Mouse (Mus musculus): ENCODE results near the gene Zfp445. TPM values are rescaled to one million over a fixed set of nuclear protein-coding genes. Genes with fewer than 3 reads are reported as not detected.

Gene Zfp445
- polyA plus RNA-seq, 1 experiment from 2014 or later: 98.4 TPM

DNA sequence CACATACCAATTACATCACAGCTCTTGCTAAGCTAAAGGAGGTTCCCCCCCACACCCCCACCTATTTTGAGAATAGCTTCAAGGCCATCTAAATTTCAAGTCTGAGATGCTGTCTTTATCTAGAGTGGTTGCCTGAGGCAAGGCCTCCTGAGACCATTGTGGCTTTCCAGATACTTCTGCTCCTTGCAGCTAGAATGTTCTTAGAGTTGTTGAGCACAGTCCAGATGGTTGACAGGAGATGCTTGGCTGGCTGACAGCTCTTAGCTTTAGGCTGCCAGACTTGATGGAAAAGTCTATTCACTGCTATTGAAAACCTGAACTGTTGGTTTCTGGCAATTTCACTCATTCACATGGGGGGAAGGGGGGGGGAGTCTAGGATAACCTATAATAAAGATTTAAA, 19.6 kb downstream of the Zfp445 start:
- H3K4me3 ChIP-seq (ENCODE audit: low read depth, low read length): no peak overlapping the region
- H3K9me3 ChIP-seq (ENCODE audit: control insufficient read depth, low read length): no peaks in the 10 kb centered on the region

DNA sequence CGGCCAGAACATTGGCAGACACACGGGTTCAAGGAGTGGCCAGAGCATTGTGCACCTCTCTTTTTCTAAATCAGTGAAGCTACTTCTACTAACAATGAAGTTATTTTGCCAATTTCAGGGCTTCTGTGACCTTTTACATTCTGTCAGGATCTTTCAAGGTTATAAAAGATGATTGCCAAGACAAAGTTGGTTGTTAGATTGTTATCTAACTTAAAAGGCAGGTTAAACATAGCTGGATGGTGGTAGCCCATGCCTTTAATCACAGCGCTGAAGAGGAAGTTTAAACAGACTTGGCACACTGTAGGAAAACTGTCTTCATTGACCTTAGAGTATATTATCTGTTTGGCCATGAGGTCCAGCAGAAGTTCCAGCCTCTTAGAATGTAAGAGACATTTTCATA, 20.2 kb downstream of the Zfp445 start:
- Histone ChIP-seq H3K4me3 (ENCODE audit: low read depth, low read length) (no peak overlapping the region), H3K36me3 (ENCODE audit: control insufficient read depth, insufficient read depth, low read length) (peaks cover 9% of the 10 kb centered on the region; the same call in 1 of the 2 replicates), H3K27ac (ENCODE audit: low read depth, low read length) (no peak overlapping the region), H3K9me3 (ENCODE audit: control insufficient read depth, low read length) (no peaks in the 10 kb centered on the region), H3K27me3 (ENCODE audit: control insufficient read depth, insufficient read depth, low read length) (no peaks in the 10 kb centered on the region), H3K4me1 (ENCODE audit: control insufficient read depth, insufficient read depth, low read length) (no peaks in the 10 kb centered on the region), H3K4me2 (ENCODE audit: low read depth, low read length) (no peak overlapping the region), H3K9ac (replicated peaks; ENCODE audit: low read depth, low read length) (no peak overlapping the region)
- ATAC-seq (ENCODE audit: low read depth): no peak
- 86% methylated on average over 3 of the region's 3 CpGs for WGBS

More for the DNA sequence above, 19.6 kb downstream of the Zfp445 start:
- H3K9ac ChIP-seq (replicated peaks; ENCODE audit: low read depth, low read length): no peak overlapping the region
- ATAC-seq (ENCODE audit: low read depth): no peak
- no peaks in the 10 kb centered on the region for H3K27me3 ChIP-seq (ENCODE audit: control insufficient read depth, insufficient read depth, low read length)
- no peak overlapping the region for H3K4me2 ChIP-seq (ENCODE audit: low read depth, low read length)
- no peak overlapping the region for H3K27ac ChIP-seq (ENCODE audit: low read depth, low read length)
- no peaks in the 10 kb centered on the region for H3K4me1 ChIP-seq (ENCODE audit: control insufficient read depth, insufficient read depth, low read length)
- H3K36me3 ChIP-seq (ENCODE audit: control insufficient read depth, insufficient read depth, low read length): peaks cover 14% of the 10 kb centered on the region

GRCm38 (mm10) chr9:122843760-122844159, 22.0 kb downstream of the Zfp445 start, which contains the start of gene Gm35549:
Gene Gm35549 (minus strand): TSS chr9:122844035.
- no peaks in the 10 kb centered on the region for H3K27me3 ChIP-seq (ENCODE audit: control insufficient read depth, insufficient read depth, low read length)
- H3K9me3 ChIP-seq (ENCODE audit: control insufficient read depth, low read length): no peaks in the 10 kb centered on the region
- no peak for ATAC-seq (ENCODE audit: low read depth)
- no peak within 1 kb of the TSS for H3K27ac ChIP-seq (ENCODE audit: low read depth, low read length)
- WGBS: 82% methylated on average over 3 of the region's 3 CpGs
- no peak within 1 kb of the TSS for H3K9ac ChIP-seq (replicated peaks; ENCODE audit: low read depth, low read length)
- no peak within 1 kb of the TSS for H3K4me2 ChIP-seq (ENCODE audit: low read depth, low read length)
- H3K4me1 ChIP-seq (ENCODE audit: control insufficient read depth, insufficient read depth, low read length): no peaks in the 10 kb centered on the region
- H3K36me3 ChIP-seq (ENCODE audit: control insufficient read depth, insufficient read depth, low read length): no peaks in the 10 kb centered on the region
- no peak within 1 kb of the TSS for H3K4me3 ChIP-seq (ENCODE audit: low read depth, low read length)

- H3K27me3 ChIP-seq (ENCODE audit: control insufficient read depth, insufficient read depth, low read length): no peaks in the 10 kb centered on the region
- 0 out of 2 replicates have a peak, but pooled peaks cover 5% of the 10 kb centered on the region for H3K4me1 ChIP-seq (ENCODE audit: control insufficient read depth, insufficient read depth, low read length)
- H3K27ac ChIP-seq (ENCODE audit: low read depth, low read length): no peak overlapping the region
- 35% methylated on average over 16 of the region's 16 CpGs for WGBS
- peaks cover 8% of the 10 kb centered on the region; the same call in 1 of the 2 replicates for H3K36me3 ChIP-seq (ENCODE audit: control insufficient read depth, insufficient read depth, low read length)
- no peak overlapping the region for H3K4me3 ChIP-seq (ENCODE audit: low read depth, low read length)
- 0 out of 2 replicates have a peak, but pooled peaks have one; percentile 35 for ATAC-seq (ENCODE audit: low read depth)
- H3K9ac ChIP-seq (replicated peaks; ENCODE audit: low read depth, low read length): no peak overlapping the region
- H3K9me3 ChIP-seq (ENCODE audit: control insufficient read depth, low read length): no peaks in the 10 kb centered on the region
- no peak overlapping the region for H3K4me2 ChIP-seq (ENCODE audit: low read depth, low read length)
Measured at GRCm38 (mm10) chr9:122837680-122838079, 28.1 kb downstream of the Zfp445 start.

GRCm38 (mm10) chr9:122837216-122837615, 28.6 kb downstream of the Zfp445 start:
- no peak overlapping the region for H3K9ac ChIP-seq (replicated peaks; ENCODE audit: low read depth, low read length)
- ATAC-seq (ENCODE audit: low read depth): 0 out of 2 replicates have a peak, but pooled peaks have one; percentile 44
- H3K27ac ChIP-seq (ENCODE audit: low read depth, low read length): peak overlapping the region; percentile 71; the same call in 1 of the 2 replicates
- no peak overlapping the region for H3K4me2 ChIP-seq (ENCODE audit: low read depth, low read length)
- H3K27me3 ChIP-seq (ENCODE audit: control insufficient read depth, insufficient read depth, low read length): no peaks in the 10 kb centered on the region
- H3K36me3 ChIP-seq (ENCODE audit: control insufficient read depth, insufficient read depth, low read length): peaks cover 8% of the 10 kb centered on the region; the same call in 1 of the 2 replicates
- WGBS: 93% methylated on average over 4 of the region's 4 CpGs
- no peak overlapping the region for H3K4me3 ChIP-seq (ENCODE audit: low read depth, low read length)
- H3K4me1 ChIP-seq (ENCODE audit: control insufficient read depth, insufficient read depth, low read length): 0 out of 2 replicates have a peak, but pooled peaks cover 5% of the 10 kb centered on the region
- H3K9me3 ChIP-seq (ENCODE audit: control insufficient read depth, low read length): no peaks in the 10 kb centered on the region

DNA sequence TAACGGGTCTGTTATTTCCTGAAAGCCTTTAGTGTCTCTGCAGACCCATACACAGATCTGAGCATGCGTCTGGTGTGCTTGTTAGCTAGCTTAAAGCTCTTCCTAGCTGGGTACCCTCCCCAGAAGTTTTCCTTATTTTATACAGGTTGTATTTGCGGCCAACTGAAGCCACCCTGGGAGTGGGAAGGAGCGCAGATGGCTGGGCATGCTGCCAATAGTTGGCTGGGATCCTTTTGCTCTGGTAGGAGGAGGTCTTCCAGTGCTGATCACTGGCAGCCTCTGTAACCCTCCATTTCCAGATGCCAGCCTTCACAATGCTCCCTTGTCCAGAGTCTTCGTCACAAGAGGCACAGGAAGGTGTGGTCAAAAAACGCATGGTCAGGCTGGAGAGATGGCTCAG, 29.0 kb downstream of the Zfp445 start:
- Histone ChIP-seq H3K36me3 (ENCODE audit: control insufficient read depth, insufficient read depth, low read length) (peaks cover 8% of the 10 kb centered on the region; the same call in 1 of the 2 replicates), H3K27me3 (ENCODE audit: control insufficient read depth, insufficient read depth, low read length) (no peaks in the 10 kb centered on the region), H3K4me2 (ENCODE audit: low read depth, low read length) (no peak overlapping the region), H3K9me3 (ENCODE audit: control insufficient read depth, low read length) (no peaks in the 10 kb centered on the region), H3K4me3 (ENCODE audit: low read depth, low read length) (no peak overlapping the region), H3K9ac (replicated peaks; ENCODE audit: low read depth, low read length) (no peak overlapping the region), H3K4me1 (ENCODE audit: control insufficient read depth, insufficient read depth, low read length) (0 out of 2 replicates have a peak, but pooled peaks cover 5% of the 10 kb centered on the region), H3K27ac (ENCODE audit: low read depth, low read length) (peak overlapping the region; percentile 71)
- WGBS: 32% methylated on average over 6 of the region's 6 CpGs
- peak; percentile 93 for ATAC-seq (ENCODE audit: low read depth)

- Histone ChIP-seq H3K36me3 (ENCODE audit: control insufficient read depth, insufficient read depth, low read length) (peaks cover 8% of the 10 kb centered on the region; the same call in 1 of the 2 replicates), H3K27me3 (ENCODE audit: control insufficient read depth, insufficient read depth, low read length) (no peaks in the 10 kb centered on the region), H3K4me2 (ENCODE audit: low read depth, low read length) (no peak overlapping the region), H3K4me3 (ENCODE audit: low read depth, low read length) (no peak overlapping the region), H3K27ac (ENCODE audit: low read depth, low read length) (peak overlapping the region; percentile 71), H3K9me3 (ENCODE audit: control insufficient read depth, low read length) (no peaks in the 10 kb centered on the region), H3K9ac (replicated peaks; ENCODE audit: low read depth, low read length) (no peak overlapping the region), H3K4me1 (ENCODE audit: control insufficient read depth, insufficient read depth, low read length) (0 out of 2 replicates have a peak, but pooled peaks cover 5% of the 10 kb centered on the region)
- WGBS: 66% methylated on average over 9 of the region's 9 CpGs
- ATAC-seq (ENCODE audit: low read depth): no peak
Measured at GRCm38 (mm10) chr9:122836126-122836525, 29.7 kb downstream of the Zfp445 start.

DNA sequence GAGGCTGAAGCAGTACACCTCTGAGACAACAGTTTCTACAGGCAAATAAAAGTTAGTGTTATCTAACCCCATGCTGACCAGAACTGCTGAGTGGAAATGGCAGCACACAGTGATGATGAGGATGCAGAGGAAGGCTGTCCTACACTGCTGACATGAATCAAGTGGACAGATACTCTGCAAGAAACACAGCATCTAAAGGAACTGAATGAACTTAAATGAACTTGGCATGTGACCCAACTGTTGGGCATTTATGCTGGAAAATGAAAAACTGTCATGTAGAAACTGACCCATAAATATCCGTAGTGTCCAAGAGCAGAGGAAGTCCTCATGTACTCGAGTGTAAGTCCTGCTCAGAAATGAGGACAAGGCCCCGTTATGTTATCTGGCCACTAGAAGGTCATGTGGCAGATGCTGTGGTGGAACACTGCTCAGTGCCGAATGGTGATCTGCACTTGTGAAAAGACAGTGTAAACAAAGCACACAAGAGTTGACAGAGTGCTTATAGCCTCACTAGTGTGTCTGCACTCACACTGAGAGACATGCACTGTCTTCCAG, 35.9 kb downstream of the Zfp445 start:
- H3K4me1 ChIP-seq (ENCODE audit: control insufficient read depth, insufficient read depth, low read length): no peaks in the 10 kb centered on the region
- H3K27me3 ChIP-seq (ENCODE audit: control insufficient read depth, insufficient read depth, low read length): no peaks in the 10 kb centered on the region
- H3K4me3 ChIP-seq (ENCODE audit: low read depth, low read length): no peak overlapping the region
- no peak overlapping the region for H3K27ac ChIP-seq (ENCODE audit: low read depth, low read length)
- peaks cover 29% of the 10 kb centered on the region for H3K36me3 ChIP-seq (ENCODE audit: control insufficient read depth, insufficient read depth, low read length)
- WGBS: 87% methylated on average over 4 of the region's 4 CpGs
- ATAC-seq (ENCODE audit: low read depth): no peak
- no peak overlapping the region for H3K9ac ChIP-seq (replicated peaks; ENCODE audit: low read depth, low read length)
- no peaks in the 10 kb centered on the region for H3K9me3 ChIP-seq (ENCODE audit: control insufficient read depth, low read length)
- H3K4me2 ChIP-seq (ENCODE audit: low read depth, low read length): no peak overlapping the region

- Histone ChIP-seq H3K27me3 (ENCODE audit: control insufficient read depth, insufficient read depth, low read length) (no peaks in the 10 kb centered on the region), H3K36me3 (ENCODE audit: control insufficient read depth, insufficient read depth, low read length) (peaks cover 33% of the 10 kb centered on the region), H3K4me1 (ENCODE audit: control insufficient read depth, insufficient read depth, low read length) (no peaks in the 10 kb centered on the region), H3K27ac (ENCODE audit: low read depth, low read length) (no peak overlapping the region), H3K9ac (replicated peaks; ENCODE audit: low read depth, low read length) (no peak overlapping the region), H3K4me3 (ENCODE audit: low read depth, low read length) (no peak overlapping the region), H3K4me2 (ENCODE audit: low read depth, low read length) (no peak overlapping the region), H3K9me3 (ENCODE audit: control insufficient read depth, low read length) (no peaks in the 10 kb centered on the region)
- WGBS: 98% methylated on average over 4 of the region's 4 CpGs
- no peak for ATAC-seq (ENCODE audit: low read depth)
Measured at GRCm38 (mm10) chr9:122826743-122827142, 39.1 kb downstream of the Zfp445 start.
